Mouse (Mus musculus) G1E (cell line): ENCODE results near the gene Lilrb4a.

Experiments used
- CTCF ChIP-seq: IDR thresholded peaks from 2 replicates; pipeline ENCODE4 v1.5.1; 2012; ENCODE audit warnings: low read depth, low read length, inconsistent platforms, mixed read lengths
- GATA1 ChIP-seq: IDR thresholded peaks from 2 replicates; pipeline ENCODE4 v1.6.1; 2012; ENCODE audit warnings: borderline replicate concordance, low read length, inconsistent platforms, mixed read lengths
- GATA2 ChIP-seq: IDR thresholded peaks from 2 replicates; pipeline ENCODE4 v1.6.1; 2012; ENCODE audit warnings: low read depth, low read length, inconsistent platforms, borderline replicate concordance
- POLR2AphosphoS5 ChIP-seq: IDR thresholded peaks from 2 replicates; pipeline ENCODE4 v1.6.1; 2012; ENCODE audit warnings: low read depth, low read length, inconsistent platforms; ENCODE audit not compliant: insufficient replicate concordance
- TAL1 ChIP-seq: conservative IDR thresholded peaks from 2 replicates; pipeline ENCODE4 v1.6.1; 2012; ENCODE audit warnings: low read depth, low read length, inconsistent platforms, mixed read lengths

GRCm38 (mm10) chr10:51529497-51529896, 38.7 kb downstream of the Lilrb4a start:
- TF ChIP-seq CTCF (no peak), GATA1 (no peak), TAL1 (no peak), GATA2 (no peak), POLR2AphosphoS5 (no peak)
